Mouse (Mus musculus) activated CD4-positive, CD25-positive, alpha-beta regulatory T cell, adult 4 months (primary cell): ENCODE measurements at regions not wholly inside any gene's neighbourhood (a gene's known extent, or its start where the extent isn't known, plus 50 kb on each side); places are given as distances from the start of the nearest gene placed in this dataset.

Experiments
- ATAC-seq: one replicate; pipeline ENCODE4 v1.8.0; 2017

GRCm38 (mm10) chr5:133806891-133807290 is 292.6 kb upstream of the Castor2 start:
- no peak for ATAC-seq

GRCm38 (mm10) chr5:133802001-133802400 is 297.5 kb upstream of the Castor2 start:
- no peak for ATAC-seq

GRCm38 (mm10) chr5:133795638-133796037 is 303.9 kb upstream of the Castor2 start:
- ATAC-seq: no peak

GRCm38 (mm10) chr5:133790726-133791125 is 308.8 kb upstream of the Castor2 start:
- ATAC-seq: no peak

GRCm38 (mm10) chr5:133788006-133788405 is 311.5 kb upstream of the Castor2 start:
- ATAC-seq: no peak

- ATAC-seq: no peak
Observed at GRCm38 (mm10) chr5:133787491-133787890, 312.0 kb upstream of the Castor2 start.

- no peak for ATAC-seq
Observed at GRCm38 (mm10) chr5:133776591-133776990, 322.9 kb upstream of the Castor2 start.

- no peak for ATAC-seq
Observed at GRCm38 (mm10) chr5:133774116-133774515, 325.4 kb upstream of the Castor2 start.

- ATAC-seq: no peak
Observed at GRCm38 (mm10) chr5:133768856-133769255, 330.7 kb upstream of the Castor2 start.

GRCm38 (mm10) chr5:133757817-133758216 is 341.7 kb upstream of the Castor2 start:
- no peak for ATAC-seq

GRCm38 (mm10) chr5:133754180-133754579 is 345.3 kb upstream of the Castor2 start:
- ATAC-seq: no peak

- no peak for ATAC-seq
Observed at GRCm38 (mm10) chr5:133753461-133754160, 345.9 kb upstream of the Castor2 start.

GRCm38 (mm10) chr5:133746960-133747359 is 352.6 kb upstream of the Castor2 start:
- no peak for ATAC-seq

- no peak for ATAC-seq
Observed at GRCm38 (mm10) chr5:133746411-133746810, 353.1 kb upstream of the Castor2 start.

- ATAC-seq: no peak
Observed at GRCm38 (mm10) chr5:133744136-133744535, 355.4 kb upstream of the Castor2 start.

- ATAC-seq: no peak
Observed at GRCm38 (mm10) chr5:133743606-133744005, 355.9 kb upstream of the Castor2 start.

GRCm38 (mm10) chr5:133731871-133732270 is 367.6 kb upstream of the Castor2 start:
- ATAC-seq: no peak

- ATAC-seq: no peak
Observed at GRCm38 (mm10) chr5:133718187-133719078, 381.1 kb upstream of the Castor2 start.

- ATAC-seq: no peak
Observed at GRCm38 (mm10) chr5:133715830-133716229, 383.7 kb upstream of the Castor2 start.

- no peak for ATAC-seq
Observed at GRCm38 (mm10) chr5:133712652-133713051, 386.9 kb upstream of the Castor2 start.

- no peak for ATAC-seq
Observed at GRCm38 (mm10) chr5:133708881-133709280, 390.6 kb upstream of the Castor2 start.

- no peak for ATAC-seq
Observed at GRCm38 (mm10) chr5:133686206-133686605, 413.3 kb upstream of the Castor2 start.

GRCm38 (mm10) chr5:133683021-133683420 is 416.5 kb upstream of the Castor2 start:
- no peak for ATAC-seq
